Mouse (Mus musculus): ENCODE measurements at regions not wholly inside any gene's neighbourhood (a gene's known extent, or its start where the extent isn't known, plus 50 kb on each side); places are given as distances from the start of the nearest gene placed in this dataset.

GRCm38 (mm10) chr19:52768117-52768516, 271.9 kb downstream of the Xpnpep1 start:
- no peak overlapping the region for H3K4me3 ChIP-seq (ENCODE audit: low read depth, low read length)
- no peaks in the 10 kb centered on the region for H3K4me1 ChIP-seq (ENCODE audit: control insufficient read depth, insufficient read depth, low read length)
- no peaks in the 10 kb centered on the region for H3K27me3 ChIP-seq (ENCODE audit: control insufficient read depth, insufficient read depth, low read length)
- 87% methylated on average over 5 of the region's 5 CpGs for WGBS
- no peak overlapping the region for H3K27ac ChIP-seq (replicated peaks; ENCODE audit: low read depth, low read length)
- no peak overlapping the region for H3K9ac ChIP-seq (ENCODE audit: low read length)
- ATAC-seq (ENCODE audit: insufficient number of reproducible peaks, low FRiP score, low TSS enrichment, low read depth) (no peak), DNase-seq (ENCODE audit: low spot score) (no peak)
- H3K9me3 ChIP-seq (ENCODE audit: control insufficient read depth, low read length) = no peaks in the 10 kb centered on the region
- no peak overlapping the region for H3K4me2 ChIP-seq (ENCODE audit: low read depth, severe bottlenecking)
- no peaks in the 10 kb centered on the region for H3K36me3 ChIP-seq (ENCODE audit: control insufficient read depth, insufficient read depth, low read length)

GRCm38 (mm10) chr19:52738946-52739345, 301.1 kb downstream of the Xpnpep1 start:
- Histone ChIP-seq H3K27ac (replicated peaks; ENCODE audit: low read depth, low read length) (no peak overlapping the region), H3K27me3 (ENCODE audit: control insufficient read depth, insufficient read depth, low read length) (no peaks in the 10 kb centered on the region), H3K9me3 (ENCODE audit: control insufficient read depth, low read length) (no peaks in the 10 kb centered on the region), H3K4me2 (ENCODE audit: low read depth, severe bottlenecking) (no peak overlapping the region), H3K4me3 (ENCODE audit: low read depth, low read length) (no peak overlapping the region), H3K36me3 (ENCODE audit: control insufficient read depth, insufficient read depth, low read length) (no peaks in the 10 kb centered on the region), H3K4me1 (ENCODE audit: control insufficient read depth, insufficient read depth, low read length) (no peaks in the 10 kb centered on the region), H3K9ac (ENCODE audit: low read length) (no peak overlapping the region)
- 93% methylated on average over 9 of the region's 9 CpGs for WGBS
- DNase-seq (ENCODE audit: low spot score) (no peak), ATAC-seq (ENCODE audit: insufficient number of reproducible peaks, low FRiP score, low TSS enrichment, low read depth) (no peak)

GRCm38 (mm10) chr19:52721776-52722175, 318.2 kb downstream of the Xpnpep1 start:
- H3K9me3 ChIP-seq (ENCODE audit: control insufficient read depth, low read length) = no peaks in the 10 kb centered on the region
- H3K36me3 ChIP-seq (ENCODE audit: control insufficient read depth, insufficient read depth, low read length) = no peaks in the 10 kb centered on the region
- no peak overlapping the region for H3K9ac ChIP-seq (ENCODE audit: low read length)
- WGBS = 41% methylated on average over 1 of the region's 1 CpGs
- DNase-seq (ENCODE audit: low spot score) (no peak), ATAC-seq (ENCODE audit: insufficient number of reproducible peaks, low FRiP score, low TSS enrichment, low read depth) (no peak)
- H3K4me2 ChIP-seq (ENCODE audit: low read depth, severe bottlenecking) = no peak overlapping the region
- H3K4me3 ChIP-seq (ENCODE audit: low read depth, low read length) = no peak overlapping the region
- H3K27me3 ChIP-seq (ENCODE audit: control insufficient read depth, insufficient read depth, low read length) = no peaks in the 10 kb centered on the region
- no peak overlapping the region for H3K27ac ChIP-seq (replicated peaks; ENCODE audit: low read depth, low read length)
- H3K4me1 ChIP-seq (ENCODE audit: control insufficient read depth, insufficient read depth, low read length) = no peaks in the 10 kb centered on the region

- DNase-seq (ENCODE audit: low spot score) = no peak
- H3K4me1 ChIP-seq (ENCODE audit: control insufficient read depth, insufficient read depth, low read length) = no peaks in the 10 kb centered on the region
- no peak overlapping the region for H3K4me3 ChIP-seq (ENCODE audit: low read depth, low read length)
- no peak overlapping the region for H3K4me2 ChIP-seq (ENCODE audit: low read depth, severe bottlenecking)
- no peaks in the 10 kb centered on the region for H3K27me3 ChIP-seq (ENCODE audit: control insufficient read depth, insufficient read depth, low read length)
- no peaks in the 10 kb centered on the region for H3K9me3 ChIP-seq (ENCODE audit: control insufficient read depth, low read length)
- 43% methylated on average over 5 of the region's 5 CpGs for WGBS
- no peaks in the 10 kb centered on the region for H3K36me3 ChIP-seq (ENCODE audit: control insufficient read depth, insufficient read depth, low read length)
- H3K9ac ChIP-seq (ENCODE audit: low read length) = no peak overlapping the region
- no peak overlapping the region for H3K27ac ChIP-seq (replicated peaks; ENCODE audit: low read depth, low read length)
- ATAC-seq (ENCODE audit: insufficient number of reproducible peaks, low FRiP score, low TSS enrichment, low read depth) = no peak
These were observed 324.7 kb downstream of the Xpnpep1 start for GRCm38 (mm10) chr19:52715359-52715758.

- WGBS = 64% methylated on average over 1 of the region's 1 CpGs
- ATAC-seq (ENCODE audit: insufficient number of reproducible peaks, low FRiP score, low TSS enrichment, low read depth) (no peak), DNase-seq (ENCODE audit: low spot score) (no peak)
- H3K9me3 ChIP-seq (ENCODE audit: control insufficient read depth, low read length) = no peaks in the 10 kb centered on the region
- H3K27me3 ChIP-seq (ENCODE audit: control insufficient read depth, insufficient read depth, low read length) = no peaks in the 10 kb centered on the region
- H3K27ac ChIP-seq (replicated peaks; ENCODE audit: low read depth, low read length) = no peak overlapping the region
- no peaks in the 10 kb centered on the region for H3K36me3 ChIP-seq (ENCODE audit: control insufficient read depth, insufficient read depth, low read length)
- no peak overlapping the region for H3K9ac ChIP-seq (ENCODE audit: low read length)
- H3K4me2 ChIP-seq (ENCODE audit: low read depth, severe bottlenecking) = no peak overlapping the region
- H3K4me1 ChIP-seq (ENCODE audit: control insufficient read depth, insufficient read depth, low read length) = no peaks in the 10 kb centered on the region
- no peak overlapping the region for H3K4me3 ChIP-seq (ENCODE audit: low read depth, low read length)
These were observed 332.3 kb downstream of the Xpnpep1 start for GRCm38 (mm10) chr19:52707679-52708078.

- Histone ChIP-seq H3K27me3 (ENCODE audit: control insufficient read depth, insufficient read depth, low read length) (no peaks in the 10 kb centered on the region), H3K4me2 (ENCODE audit: low read depth, severe bottlenecking) (no peak overlapping the region), H3K27ac (replicated peaks; ENCODE audit: low read depth, low read length) (no peak overlapping the region), H3K4me3 (ENCODE audit: low read depth, low read length) (no peak overlapping the region), H3K36me3 (ENCODE audit: control insufficient read depth, insufficient read depth, low read length) (no peaks in the 10 kb centered on the region), H3K4me1 (ENCODE audit: control insufficient read depth, insufficient read depth, low read length) (no peaks in the 10 kb centered on the region), H3K9me3 (ENCODE audit: control insufficient read depth, low read length) (no peaks in the 10 kb centered on the region), H3K9ac (ENCODE audit: low read length) (no peak overlapping the region)
- ATAC-seq (ENCODE audit: insufficient number of reproducible peaks, low FRiP score, low TSS enrichment, low read depth) (no peak), DNase-seq (ENCODE audit: low spot score) (no peak)
- 59% methylated on average over 5 of the region's 5 CpGs for WGBS
These were observed 379.0 kb downstream of the Xpnpep1 start for GRCm38 (mm10) chr19:52661009-52661408.

GRCm38 (mm10) chr19:52647066-52648046, 383.3 kb downstream of the Ins1 start:
- no peak overlapping the region for H3K4me2 ChIP-seq (ENCODE audit: low read depth, severe bottlenecking)
- no peaks in the 10 kb centered on the region for H3K36me3 ChIP-seq (ENCODE audit: control insufficient read depth, insufficient read depth, low read length)
- no peak for ATAC-seq (ENCODE audit: insufficient number of reproducible peaks, low FRiP score, low TSS enrichment, low read depth)
- peak; percentile 23 for DNase-seq (ENCODE audit: low spot score)
- 0 out of 2 replicates have a peak, but pooled peaks cover 2% of the 10 kb centered on the region for H3K4me1 ChIP-seq (ENCODE audit: control insufficient read depth, insufficient read depth, low read length)
- no peak overlapping the region for H3K27ac ChIP-seq (replicated peaks; ENCODE audit: low read depth, low read length)
- no peaks in the 10 kb centered on the region for H3K27me3 ChIP-seq (ENCODE audit: control insufficient read depth, insufficient read depth, low read length)
- no peaks in the 10 kb centered on the region for H3K9me3 ChIP-seq (ENCODE audit: control insufficient read depth, low read length)
- WGBS = 50% methylated on average over 17 of the region's 17 CpGs
- H3K9ac ChIP-seq (ENCODE audit: low read length) = no peak overlapping the region
- no peak overlapping the region for H3K4me3 ChIP-seq (ENCODE audit: low read depth, low read length)

GRCm38 (mm10) chr19:52640228-52640627, 376.1 kb downstream of the Ins1 start:
- no peaks in the 10 kb centered on the region for H3K27me3 ChIP-seq (ENCODE audit: control insufficient read depth, insufficient read depth, low read length)
- WGBS = 31% methylated on average over 5 of the region's 5 CpGs
- H3K4me3 ChIP-seq (ENCODE audit: low read depth, low read length) = no peak overlapping the region
- no peaks in the 10 kb centered on the region for H3K36me3 ChIP-seq (ENCODE audit: control insufficient read depth, insufficient read depth, low read length)
- H3K4me2 ChIP-seq (ENCODE audit: low read depth, severe bottlenecking) = no peak overlapping the region
- H3K9ac ChIP-seq (ENCODE audit: low read length) = no peak overlapping the region
- H3K9me3 ChIP-seq (ENCODE audit: control insufficient read depth, low read length) = no peaks in the 10 kb centered on the region
- no peak overlapping the region for H3K27ac ChIP-seq (replicated peaks; ENCODE audit: low read depth, low read length)
- ATAC-seq (ENCODE audit: insufficient number of reproducible peaks, low FRiP score, low TSS enrichment, low read depth) (no peak), DNase-seq (ENCODE audit: low spot score) (no peak)
- H3K4me1 ChIP-seq (ENCODE audit: control insufficient read depth, insufficient read depth, low read length) = no peaks in the 10 kb centered on the region
